Mouse (Mus musculus): ENCODE results near the gene Cxcl2. TPM values are rescaled to one million over a fixed set of nuclear protein-coding genes. Genes with fewer than 3 reads are reported as not detected.

Cxcl2 gene
- total RNA-seq (2021): not detected
- long read RNA-seq, experiment 1: 0 reads
- long read RNA-seq, experiment 2: 0 reads

DNA sequence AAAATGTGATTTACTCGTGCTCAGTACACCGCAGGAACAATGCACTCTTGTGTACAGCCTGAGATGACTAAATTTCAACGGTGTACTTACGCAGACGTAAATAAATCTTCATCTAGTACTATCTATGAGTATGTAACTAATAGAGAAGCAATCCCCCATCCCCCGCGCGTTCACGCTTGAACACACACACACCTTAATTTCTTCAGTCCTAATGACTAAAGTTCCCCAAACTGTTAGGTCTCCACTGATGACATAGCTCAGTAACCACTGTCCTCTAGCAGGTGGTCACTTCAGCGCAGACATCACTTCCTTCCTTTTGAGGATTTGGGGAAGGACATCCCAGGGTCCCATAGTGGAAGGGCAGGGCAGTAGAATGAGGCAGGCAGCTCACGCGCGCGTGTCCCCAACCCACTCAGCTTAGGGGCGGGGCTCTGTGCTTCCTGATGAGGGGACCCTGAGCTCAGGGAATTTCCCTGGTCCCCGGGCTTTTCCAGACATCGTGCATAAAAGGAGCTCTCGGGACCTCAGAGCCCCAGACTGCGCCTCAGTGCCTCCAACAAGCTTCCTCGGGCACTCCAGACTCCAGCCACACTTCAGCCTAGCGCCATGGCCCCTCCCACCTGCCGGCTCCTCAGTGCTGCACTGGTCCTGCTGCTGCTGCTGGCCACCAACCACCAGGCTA is at the start of gene Cxcl2:
Cxcl2 (plus strand) TSS at position 533 of the 682 bp plus-strand sequence.
- no peak for DNase-seq (ENCODE audit: low spot score in 2 of 2)

DNA sequence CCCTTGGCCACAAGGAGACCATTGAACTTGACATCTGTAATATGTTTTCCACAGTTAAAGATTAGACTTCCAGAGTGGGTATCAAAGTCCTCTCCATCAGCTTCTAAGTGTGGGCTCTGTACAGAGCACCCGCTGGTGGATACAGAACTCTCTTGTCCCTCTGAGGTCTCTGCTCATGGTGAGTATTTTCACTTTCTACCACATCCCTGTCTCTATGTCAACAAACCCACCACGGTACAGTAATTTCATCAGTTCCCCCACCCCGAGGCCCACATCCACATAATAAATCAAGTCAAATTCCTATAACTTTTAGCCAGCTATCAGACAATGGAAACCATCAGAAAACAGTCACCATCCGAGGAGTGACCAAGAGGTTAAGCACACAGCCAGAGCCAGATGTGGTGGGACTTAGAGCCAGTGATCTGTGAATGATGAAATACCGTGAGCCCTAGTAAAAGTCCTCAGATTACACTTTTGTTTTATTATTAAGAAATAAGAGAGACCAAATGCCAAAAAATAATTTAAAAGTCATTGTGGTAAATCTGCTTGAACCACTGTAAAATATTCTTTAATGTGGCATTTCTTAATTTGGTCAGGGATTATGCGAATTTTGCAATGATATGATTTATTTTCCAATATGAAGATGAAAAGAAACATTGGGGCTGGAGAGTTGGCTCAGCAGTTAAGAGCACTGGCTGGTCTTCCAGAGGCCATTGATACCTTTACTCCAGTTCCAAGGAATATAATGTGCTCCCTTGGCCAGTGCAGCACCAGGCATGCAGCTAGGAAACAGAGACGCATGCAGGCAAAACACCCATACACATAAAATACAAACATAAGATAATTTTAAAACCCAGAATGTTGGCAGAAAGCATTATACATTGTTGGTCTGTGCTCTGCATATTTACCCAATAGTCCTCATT is 48.1 kb upstream of the Cxcl2 start:
- no peak for DNase-seq (ENCODE audit: low spot score in 2 of 2)

DNA sequence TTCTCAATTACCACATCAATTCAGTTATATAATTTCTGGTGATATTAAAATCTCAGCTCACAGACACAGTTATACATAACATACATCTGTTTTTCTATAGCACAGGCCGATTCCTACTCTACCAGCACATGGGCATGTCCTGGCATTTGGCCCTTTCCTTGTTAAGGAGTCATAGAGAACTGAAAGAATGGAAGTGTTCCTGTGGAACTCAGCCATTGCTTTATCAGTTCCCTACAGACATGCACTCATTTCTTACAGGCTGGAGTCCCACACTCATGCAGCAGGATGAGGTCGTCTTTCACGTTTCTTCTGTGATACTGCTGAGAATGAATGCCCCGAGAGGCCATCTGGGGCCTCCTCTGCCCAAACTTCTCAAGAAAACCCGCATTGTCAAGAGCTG is 46.2 kb upstream of the Cxcl2 start:
- no peak for DNase-seq (ENCODE audit: low spot score in 2 of 2)

GRCm38 (mm10) chr5:90858429-90858828 is 45.2 kb upstream of the Cxcl2 start:
- no peak for DNase-seq (ENCODE audit: low spot score in 2 of 2)

DNA sequence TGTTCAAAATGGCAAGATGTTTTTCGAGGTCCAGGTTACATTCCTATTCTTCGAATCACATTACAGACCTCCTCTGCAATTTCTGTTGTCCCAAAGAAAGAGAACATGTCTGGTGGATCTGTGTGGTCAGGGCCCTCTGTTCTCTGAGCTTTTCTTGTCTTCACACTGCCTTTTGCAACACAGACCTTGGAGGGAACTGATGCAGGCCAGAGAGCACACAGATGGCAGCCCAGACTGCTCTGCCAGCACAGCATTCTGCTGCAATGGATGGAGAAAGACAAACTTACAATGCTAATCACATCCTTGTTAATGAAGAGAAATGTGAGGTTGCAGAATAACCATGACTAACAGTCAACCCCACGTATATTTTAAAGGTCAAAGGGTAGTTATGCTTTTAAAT is 44.6 kb upstream of the Cxcl2 start:
- DNase-seq (ENCODE audit: low spot score in 2 of 2): no peak

GRCm38 (mm10) chr5:90861876-90862375 is 41.7 kb upstream of the Cxcl2 start:
- DNase-seq (ENCODE audit: low spot score in 2 of 2): no peak

GRCm38 (mm10) chr5:90866770-90867169 is 36.9 kb upstream of the Cxcl2 start:
- DNase-seq (ENCODE audit: low spot score in 2 of 2): no peak

DNA sequence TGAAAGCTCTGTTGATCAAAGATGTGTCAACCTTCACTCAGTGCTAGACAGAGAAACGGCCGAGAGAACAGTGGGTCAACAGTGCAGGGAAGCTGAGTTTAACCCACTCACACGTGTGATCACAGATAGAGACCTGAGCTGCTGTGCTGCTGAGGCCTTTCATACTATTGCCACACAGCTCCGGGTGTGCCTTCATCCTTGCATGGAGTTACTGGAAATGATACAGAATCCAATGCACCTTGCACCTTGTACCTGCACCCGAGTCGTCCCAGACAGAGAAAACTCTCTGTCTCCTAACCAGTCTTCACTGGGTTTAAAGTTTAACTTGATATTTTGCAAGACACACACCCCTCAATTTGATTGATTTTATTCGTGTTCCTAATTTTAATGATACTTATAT is 31.3 kb upstream of the Cxcl2 start:
- no peak for DNase-seq (ENCODE audit: low spot score in 2 of 2)

- peak in 1 of 2 experiments; percentile 39 for DNase-seq (ENCODE audit: low spot score in 2 of 2)
Observed at GRCm38 (mm10) chr5:90876045-90876444, 27.6 kb upstream of the Cxcl2 start.

- DNase-seq (ENCODE audit: low spot score in 2 of 2): no peak
Observed at GRCm38 (mm10) chr5:90876471-90877172, 27.0 kb upstream of the Cxcl2 start.

GRCm38 (mm10) chr5:90877173-90877512 is 26.5 kb upstream of the Cxcl2 start:
- no peak for DNase-seq (ENCODE audit: low spot score in 2 of 2)

DNA sequence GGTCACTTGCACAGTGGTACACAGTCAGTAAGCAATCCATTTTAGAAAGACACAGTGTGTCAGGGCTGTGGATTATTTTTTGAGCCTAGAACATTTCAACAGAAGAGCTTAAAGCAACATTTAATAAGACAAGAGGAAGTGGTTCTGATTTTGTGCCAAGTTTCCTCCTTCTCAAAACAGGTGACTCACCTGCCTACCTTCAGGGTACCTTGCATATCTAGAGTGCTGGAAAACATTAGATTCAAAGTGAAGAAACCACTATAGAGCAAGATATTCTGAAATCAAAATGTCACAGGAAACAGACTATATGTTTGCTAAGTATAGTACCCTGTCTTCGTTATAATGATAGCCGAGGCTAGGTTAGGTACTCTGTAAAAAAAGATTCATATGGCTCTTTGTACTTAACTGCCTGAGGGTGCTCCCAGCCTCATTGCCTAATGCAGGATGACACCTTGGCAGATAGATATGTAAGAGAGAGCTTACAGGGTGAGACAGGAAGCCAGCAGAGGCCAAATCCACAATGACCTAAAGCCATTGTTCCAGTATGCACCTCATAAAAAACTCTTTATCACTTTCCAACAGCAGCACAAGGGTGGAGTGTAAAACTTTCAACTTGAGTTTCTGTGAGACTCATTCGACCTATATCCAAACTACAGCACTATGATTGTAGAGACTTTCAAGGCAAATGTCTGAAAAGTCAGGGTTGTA is 24.2 kb upstream of the Cxcl2 start:
- DNase-seq (ENCODE audit: low spot score in 2 of 2): no peak

GRCm38 (mm10) chr5:90880335-90880850 is 23.3 kb upstream of the Cxcl2 start:
- DNase-seq (ENCODE audit: low spot score in 2 of 2): no peak

- DNase-seq (ENCODE audit: low spot score in 2 of 2): no peak
Observed at GRCm38 (mm10) chr5:90881021-90881420, 22.6 kb upstream of the Cxcl2 start.

- DNase-seq (ENCODE audit: low spot score in 2 of 2): no peak
Observed at GRCm38 (mm10) chr5:90881682-90882081, 22.0 kb upstream of the Cxcl2 start.

- no peak for DNase-seq (ENCODE audit: low spot score in 2 of 2)
Observed at GRCm38 (mm10) chr5:90882146-90882545, 21.5 kb upstream of the Cxcl2 start.

DNA sequence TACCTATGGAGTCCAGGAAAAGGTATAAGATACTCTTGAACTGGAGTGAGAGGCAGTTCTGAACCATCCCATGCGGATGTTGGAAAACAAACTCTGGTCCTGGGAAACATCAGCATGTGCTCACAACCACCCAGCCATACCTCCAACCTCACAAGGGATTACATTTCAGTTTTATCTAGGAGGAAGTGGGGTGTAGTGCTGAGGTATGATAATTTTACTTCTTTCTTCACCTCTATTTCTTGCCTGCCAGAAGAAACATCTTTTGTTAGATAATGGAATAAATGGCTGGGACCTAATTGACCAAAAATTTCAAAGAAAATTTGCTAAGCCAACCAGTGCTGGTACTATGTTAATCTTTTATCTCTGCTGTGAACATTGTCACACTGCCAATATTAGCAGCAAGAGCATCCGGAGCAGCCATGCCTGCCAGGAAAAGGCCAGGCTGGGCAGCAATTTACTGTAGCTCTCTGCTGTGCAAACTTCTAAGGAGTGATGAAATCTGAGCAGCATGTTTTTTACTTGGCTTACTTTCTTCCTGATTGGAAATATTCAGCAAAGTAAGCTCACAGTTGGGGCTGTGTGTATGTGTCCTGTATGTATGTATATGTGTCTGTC is 18.9 kb upstream of the Cxcl2 start:
- no peak for DNase-seq (ENCODE audit: low spot score in 2 of 2)

DNA sequence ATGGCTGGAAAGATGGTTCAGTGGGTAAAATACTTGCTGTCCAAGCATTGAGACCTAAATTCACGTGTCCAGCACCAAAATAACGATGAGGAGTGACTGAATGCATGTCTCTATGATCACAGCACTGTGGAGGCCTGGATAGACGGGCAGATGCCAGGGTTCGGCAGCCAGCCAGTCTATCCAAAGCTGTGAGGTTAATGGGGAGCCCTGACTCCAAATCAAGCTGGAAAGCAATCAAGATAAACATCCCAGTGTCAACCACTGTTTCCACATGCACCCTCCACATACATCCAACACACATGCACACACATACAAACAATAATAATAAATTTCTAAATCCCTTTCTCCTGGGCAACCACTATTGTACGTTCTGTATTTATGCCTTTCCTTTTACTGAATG is 15.0 kb upstream of the Cxcl2 start:
- no peak for DNase-seq (ENCODE audit: low spot score in 2 of 2)

GRCm38 (mm10) chr5:90890519-90891463 is 12.9 kb upstream of the Cxcl2 start, which contains the start of gene Cxcl1:
Gene Cxcl1 (plus strand): TSS chr5:90891241.
- peak in 1 of 2 experiments; percentile 47 for DNase-seq (ENCODE audit: low spot score in 2 of 2)

Measured in gastrocnemius, postnatal 4 days (tissue).